Mouse (Mus musculus) left cerebral cortex, postnatal 36 days (tissue): ENCODE results near the gene Acsl1. TPM values are rescaled to one million over a fixed set of nuclear protein-coding genes. Genes with fewer than 3 reads are reported as not detected.
"Not testable (repeated sequence)": the region's sequence is repeated elsewhere in the genome, so short reads cannot be mapped to it uniquely, and the experiment has no call there.

Source experiments
- DNase-seq, 2 experiments: peaks; one replicate each; pipeline ENCODE4 v3.0.0; 2021 to 2022; ENCODE audit warnings: low spot score in 2 of 2, mixed read lengths in 1 of 2
- intact Hi-C: fragments of 180-260 bp; cut with DNase I; formaldehyde crosslinking; loops from one replicate; pipeline ENCODE4 v1.15.1; 2025
- total RNA-seq, 2 experiments: library from RNA; stranded (reverse); gene quantifications; 2 replicates each; pipeline ENCODE4 v1.2.3; 2021

Acsl1 gene
- total RNA-seq, 2 experiments from 2014 or later: 42.6 to 52.0 TPM

DNA sequence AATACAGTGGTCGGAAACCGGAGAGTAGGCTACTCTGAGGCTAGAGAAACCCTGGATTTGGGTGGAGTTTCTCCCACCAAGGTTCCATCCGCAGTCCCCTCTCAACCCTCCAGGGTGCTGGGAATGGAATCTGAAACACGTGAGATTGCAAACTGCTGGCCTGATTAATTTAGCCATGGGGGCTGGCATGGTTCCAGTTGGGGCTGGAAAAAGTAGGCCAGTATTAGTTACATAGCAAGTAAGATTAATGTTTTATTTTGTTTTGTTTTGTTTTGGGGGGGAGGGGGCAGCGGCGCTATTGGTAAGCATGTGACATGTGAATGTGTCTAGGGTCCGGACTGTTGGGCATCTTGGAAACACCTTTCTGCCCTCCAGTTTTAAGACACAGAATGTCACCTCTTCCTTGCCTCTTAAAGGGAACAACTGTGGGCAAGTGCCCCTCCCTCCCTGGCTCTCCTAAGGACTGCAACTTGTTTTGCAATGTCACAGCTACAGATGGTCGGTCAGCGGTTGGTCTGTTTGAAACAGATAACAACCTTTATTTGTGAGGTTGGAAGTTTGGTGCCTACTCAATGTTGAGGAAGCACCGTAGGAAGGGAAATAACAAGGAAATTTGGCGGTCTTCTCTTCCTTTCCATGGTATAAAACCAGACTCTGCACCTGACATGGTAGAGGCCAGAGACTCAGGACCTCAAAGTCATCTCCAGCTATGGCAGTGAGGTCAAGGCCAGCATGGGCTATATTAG, 75.8 kb downstream of the Acsl1 start:
- no peak for DNase-seq
- intact Hi-C loops: loop anchor here (1.0 to 5.0 kb wide), 3 partner anchors 149 to 304 kb away; no protein-coding TSS in a partner anchor

DNA sequence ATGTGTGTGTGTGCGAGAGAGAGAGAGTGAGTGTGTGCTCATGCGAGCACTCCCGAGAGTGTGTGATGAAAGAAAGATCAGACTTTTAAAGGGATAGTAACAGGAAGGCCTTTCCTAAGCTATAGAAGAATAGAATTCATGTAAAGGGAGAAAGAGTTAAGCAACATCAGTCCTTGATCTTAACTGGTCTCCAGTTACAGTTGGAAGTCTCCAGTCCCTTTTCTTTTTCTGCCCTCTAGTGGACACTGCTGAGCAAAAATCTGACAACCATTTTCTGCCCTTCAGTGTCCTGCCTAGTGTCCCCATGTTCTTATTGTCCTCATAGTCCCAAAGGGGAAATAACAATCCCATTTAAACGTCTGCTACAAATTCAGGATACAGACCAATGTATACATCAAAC, 76.4 kb downstream of the Acsl1 start:
- intact Hi-C loops: loop anchor here (1.0 to 5.0 kb wide), 3 partner anchors 150 to 305 kb away; no protein-coding TSS in a partner anchor

DNA sequence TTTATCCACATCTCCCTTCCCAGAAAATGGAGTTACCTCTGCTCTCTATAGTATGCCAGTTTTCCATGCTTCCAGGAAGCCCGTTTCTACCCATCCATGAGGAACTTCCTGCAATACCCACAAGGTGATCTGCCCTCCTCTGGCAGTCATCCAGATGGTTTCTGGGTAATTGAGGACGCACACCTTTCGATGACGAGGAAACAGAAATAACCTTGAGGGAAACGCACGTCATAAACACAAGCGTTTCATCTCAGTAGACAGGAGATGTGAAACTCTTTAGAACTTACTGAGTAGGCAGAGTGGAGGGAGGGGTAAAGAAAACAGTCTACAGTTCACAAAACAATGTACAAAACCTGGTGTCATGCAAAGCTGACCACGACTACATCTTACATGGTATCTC, 79.2 kb downstream of the Acsl1 start:
- intact Hi-C loops: loop anchor here (5.0 to 10.0 kb wide), 2 partner anchors 67 to 405 kb away; partner anchors contain the start of genes Casp3 and Primpol

More for the DNA sequence above, 76.4 kb downstream of the Acsl1 start:
- DNase-seq: no peak

DNA sequence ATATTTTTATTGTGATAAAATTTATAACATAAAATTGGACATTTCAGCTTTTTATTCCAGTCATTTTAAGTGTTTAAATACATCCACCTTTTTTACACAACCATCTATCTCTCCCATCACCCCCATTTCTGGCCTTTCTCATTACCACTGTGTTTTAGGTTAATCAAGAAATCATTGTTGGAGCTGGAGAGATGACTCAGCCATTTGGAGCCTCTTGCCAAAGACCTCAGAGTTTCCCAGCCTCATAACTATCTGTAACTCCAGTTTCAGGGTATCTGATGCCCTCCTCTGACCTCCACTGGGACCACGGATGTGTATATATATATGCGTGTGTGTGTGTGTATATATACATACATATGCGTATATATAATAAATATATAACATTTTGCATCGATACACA, 80.2 kb downstream of the Acsl1 start:
- DNase-seq: no peak
- intact Hi-C loops: loop anchor here (5.0 to 10.0 kb wide), 2 partner anchors 66 to 404 kb away; partner anchors contain the start of genes Casp3 and Primpol

More for the DNA sequence above, 79.2 kb downstream of the Acsl1 start:
- no peak for DNase-seq

DNA sequence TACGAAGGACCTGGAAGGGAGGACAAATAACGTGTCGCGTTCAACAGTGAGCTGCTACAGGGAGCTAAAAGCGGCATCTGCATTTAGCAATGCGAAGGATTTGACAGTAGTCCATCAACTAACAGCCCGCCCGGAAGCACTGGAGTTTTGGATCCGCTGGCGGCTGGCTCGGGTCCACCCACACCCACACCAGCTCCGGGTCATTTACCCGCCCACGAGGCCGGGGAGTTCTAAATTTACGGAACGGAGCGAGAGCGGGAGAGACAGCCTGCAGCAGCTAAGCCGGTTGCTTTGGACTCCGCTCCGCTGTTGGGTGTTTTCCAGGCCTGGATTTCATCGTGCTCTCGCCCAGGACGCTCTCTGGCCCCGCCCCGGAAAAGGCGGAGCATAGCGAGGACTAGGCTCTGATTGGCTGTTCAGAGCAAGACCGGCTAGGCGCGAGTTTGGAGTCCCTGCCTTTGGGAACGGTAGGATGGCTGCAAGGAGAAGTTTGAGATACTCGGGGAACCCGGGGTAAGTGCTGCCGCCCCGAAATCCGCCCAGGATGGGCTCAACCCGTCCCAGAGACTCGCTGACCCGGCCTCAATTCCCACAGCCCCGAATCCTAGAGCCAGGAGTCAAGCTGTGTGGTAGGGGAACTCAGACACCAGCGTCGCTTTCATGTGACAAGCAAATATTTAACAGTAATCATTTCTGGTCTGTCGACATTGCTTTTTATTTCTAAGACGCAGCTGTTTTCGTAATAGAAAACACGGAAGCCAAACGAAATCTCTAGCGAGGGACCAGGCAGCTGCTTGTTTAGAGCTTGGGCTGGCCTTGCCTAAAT, 81.0 kb downstream of the Acsl1 start, which contains the start of gene Cenpu:
Cenpu (plus strand) TSS at position 414 of the 826 bp plus-strand sequence.
- peak; percentile 100 for DNase-seq
- intact Hi-C loops: loop anchor here (5.0 to 10.0 kb wide), 2 partner anchors 65 to 403 kb away; partner anchors contain the start of genes Casp3 and Primpol

DNA sequence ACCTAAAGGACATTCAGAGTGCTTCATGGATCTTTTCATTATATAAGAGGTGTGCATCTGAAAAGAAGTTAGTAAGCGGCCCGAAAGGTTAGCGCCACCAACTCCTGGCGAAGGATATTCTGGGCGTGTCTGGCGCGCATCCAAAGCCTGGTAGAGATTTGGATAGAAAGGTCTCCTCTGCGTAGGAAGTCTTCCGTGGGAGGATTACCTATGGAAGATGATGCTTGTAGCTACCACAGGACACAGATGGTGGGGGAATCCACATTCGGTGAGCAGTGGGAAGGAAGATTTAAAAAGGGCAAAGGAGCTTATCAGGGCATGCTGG, 81.6 kb downstream of the Acsl1 start:
- DNase-seq: no peak
- intact Hi-C loops: loop anchor here (5.0 to 10.0 kb wide), 2 partner anchors 65 to 402 kb away; partner anchors contain the start of genes Casp3 and Primpol

- no peak for DNase-seq
- intact Hi-C loops: loop anchor here (10.0 kb wide), 1 partner anchor 395 kb away; no protein-coding TSS in a partner anchor
Measured at GRCm38 (mm10) chr8:46559428-46559827, 88.6 kb downstream of the Acsl1 start.

DNA sequence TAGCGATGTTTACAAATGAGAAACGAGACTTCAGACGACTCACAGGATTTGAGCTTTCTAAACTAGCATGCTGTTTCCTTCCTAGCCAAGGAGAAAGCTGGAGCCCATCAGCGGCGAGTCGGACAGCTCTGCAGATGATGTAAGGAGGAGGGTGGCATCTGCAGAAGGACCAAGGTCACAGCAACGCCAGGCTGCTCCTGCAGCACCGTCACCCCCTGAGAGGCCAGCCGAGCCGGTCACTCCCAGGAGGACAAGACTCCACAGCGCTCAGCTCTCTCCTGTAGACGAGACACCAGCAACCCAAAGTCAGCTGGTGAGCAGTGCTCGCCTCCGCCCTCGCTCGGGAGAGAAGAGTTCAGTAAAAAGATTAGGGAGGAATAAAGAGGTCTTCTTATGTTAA, 91.5 kb downstream of the Acsl1 start:
- intact Hi-C loops: no loop called here
- no peak for DNase-seq

GRCm38 (mm10) chr8:46566914-46567529, 96.2 kb downstream of the Acsl1 start:
- intact Hi-C loops: loop anchor here (2.0 kb wide), 1 partner anchor 50 kb away; the partner anchor contains the start of genes Casp3 and Primpol
- peak; percentile 84 to 85 for DNase-seq

GRCm38 (mm10) chr8:46567946-46568345, 97.1 kb downstream of the Acsl1 start:
- intact Hi-C loops: loop anchor here (2.0 kb wide), 1 partner anchor 49 kb away; the partner anchor contains the start of genes Casp3 and Primpol
- DNase-seq: peak; percentile 30 to 35

- intact Hi-C loops: no loop called here
- no peak for DNase-seq
Measured at GRCm38 (mm10) chr8:46568942-46569341, 98.1 kb downstream of the Acsl1 start.

DNA sequence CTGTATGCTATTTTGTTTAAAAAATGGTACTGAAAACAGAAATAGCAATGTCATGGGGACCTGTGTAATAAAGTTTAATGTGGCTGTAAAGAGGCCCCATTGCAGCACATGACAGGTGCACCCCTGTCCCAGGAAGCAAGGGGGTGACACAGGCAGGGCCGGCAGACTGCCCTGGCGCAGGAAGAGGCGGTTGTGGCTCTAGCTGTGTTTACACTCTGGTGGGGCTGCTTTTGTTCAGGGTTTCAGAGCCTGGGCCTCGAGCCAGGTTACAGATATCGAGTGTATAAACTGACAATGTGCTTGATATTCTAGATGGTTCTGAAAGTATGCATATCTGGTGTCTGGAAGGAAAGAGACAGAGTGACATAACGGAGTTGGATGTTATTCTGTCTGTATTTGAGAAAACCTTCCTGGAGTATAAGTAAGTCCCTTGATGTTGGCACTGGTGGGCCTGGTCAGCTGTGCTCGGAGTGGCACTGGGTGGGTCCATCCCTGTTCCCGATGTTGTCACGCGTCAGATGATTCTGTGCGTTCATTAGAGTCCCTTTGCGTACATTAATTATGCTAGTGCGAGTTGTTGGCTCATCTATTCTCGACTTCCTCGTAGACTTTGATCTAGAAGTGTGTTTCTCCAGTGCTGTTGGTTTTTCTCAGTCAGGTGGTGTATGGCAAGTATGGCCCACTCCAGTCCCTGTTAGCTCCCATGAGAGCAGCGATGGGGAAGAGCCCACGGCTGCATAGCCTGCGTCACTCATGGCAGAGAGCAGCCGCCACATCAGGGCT, 99.0 kb downstream of the Acsl1 start:
- intact Hi-C loops: no loop called here

DNA sequence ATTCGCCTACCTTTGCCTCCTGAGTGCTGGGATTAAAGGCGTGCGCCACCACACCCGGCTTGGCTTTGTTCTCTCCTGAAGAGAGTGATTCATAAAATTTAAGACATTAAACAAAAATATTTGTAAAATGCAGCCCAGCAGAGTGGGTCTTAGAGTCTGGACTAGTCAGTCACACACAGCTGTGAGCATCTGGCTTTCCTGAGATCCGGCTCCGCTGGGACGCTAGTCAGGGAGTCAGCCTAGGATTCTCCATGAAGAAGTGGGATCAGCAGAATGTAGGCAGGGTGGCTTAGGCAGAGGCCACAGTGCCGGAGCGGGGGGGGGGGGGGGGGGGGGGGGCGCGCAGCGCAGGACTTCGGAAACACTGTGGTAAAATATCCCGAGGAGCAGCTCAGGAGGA, 99.8 kb downstream of the Acsl1 start:
- DNase-seq: no peak
- intact Hi-C loops: no loop called here

More for the DNA sequence above, 99.0 kb downstream of the Acsl1 start:
- no peak for DNase-seq

DNA sequence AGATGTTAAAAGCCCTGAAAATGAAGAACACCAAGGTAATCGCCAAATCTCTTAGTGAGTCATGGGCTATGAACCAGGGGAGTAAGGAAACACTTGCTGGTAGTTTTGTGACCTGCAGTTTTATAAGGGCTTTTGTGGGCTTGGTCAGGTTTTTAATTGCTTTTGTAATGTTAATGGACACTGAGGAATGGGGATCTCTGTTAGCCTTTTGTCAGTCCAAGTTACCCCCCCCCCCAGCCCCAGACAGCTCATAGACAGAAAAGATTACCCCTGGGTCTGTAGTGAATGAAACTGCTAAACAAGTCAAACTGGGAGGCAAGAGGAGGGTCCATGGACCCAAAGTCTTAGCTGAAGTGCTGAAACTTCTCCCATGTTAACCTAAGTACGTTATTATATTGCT, 102.6 kb downstream of the Acsl1 start:
- intact Hi-C loops: no loop called here

DNA sequence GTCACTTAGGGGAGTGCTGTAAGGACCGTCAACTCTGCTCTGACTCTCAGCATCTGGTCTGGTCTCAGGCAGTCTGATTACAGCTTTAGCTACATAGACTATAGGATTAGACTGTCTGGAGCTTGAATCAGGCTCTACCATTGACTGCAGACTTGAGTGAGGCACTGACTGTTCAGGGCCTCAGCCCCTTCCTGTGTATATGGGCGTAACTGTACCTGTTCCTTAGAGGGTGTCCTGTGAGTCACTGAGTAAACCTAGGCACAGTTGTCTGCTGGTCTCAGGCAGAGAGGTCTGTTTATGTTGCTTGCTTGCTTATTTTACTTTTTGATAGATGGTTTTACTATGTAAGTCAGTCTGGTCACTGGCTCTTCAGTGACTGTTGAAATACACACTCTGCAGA, 103.1 kb downstream of the Acsl1 start:
- intact Hi-C loops: no loop called here
- no peak for DNase-seq

More for the DNA sequence above, 102.6 kb downstream of the Acsl1 start:
- no peak for DNase-seq

DNA sequence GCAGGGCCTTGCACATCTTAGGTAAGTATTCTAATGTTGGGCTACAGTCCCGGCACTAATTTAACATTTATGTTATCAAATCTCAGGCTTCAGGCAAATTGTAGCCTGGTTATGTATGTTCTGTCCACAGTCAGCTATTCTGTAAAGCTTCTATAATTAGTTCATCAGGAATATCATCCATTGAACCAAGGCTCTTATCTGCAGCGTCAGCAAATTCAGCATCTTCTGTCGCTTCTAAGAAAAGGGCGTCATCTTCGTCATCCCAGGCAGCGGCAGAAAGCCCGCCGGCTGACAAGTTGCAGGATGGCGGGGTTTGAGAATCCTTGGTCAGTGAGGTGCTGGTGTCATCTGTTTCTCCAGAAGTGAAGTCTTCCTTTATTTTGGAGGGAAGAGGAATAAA, 108.0 kb downstream of the Acsl1 start:
- intact Hi-C loops: no loop called here
- no peak for DNase-seq

- DNase-seq, intact Hi-C loops: not testable (repeated sequence)
Measured at GRCm38 (mm10) chr8:46584328-46584727, 113.5 kb downstream of the Acsl1 start.

DNA sequence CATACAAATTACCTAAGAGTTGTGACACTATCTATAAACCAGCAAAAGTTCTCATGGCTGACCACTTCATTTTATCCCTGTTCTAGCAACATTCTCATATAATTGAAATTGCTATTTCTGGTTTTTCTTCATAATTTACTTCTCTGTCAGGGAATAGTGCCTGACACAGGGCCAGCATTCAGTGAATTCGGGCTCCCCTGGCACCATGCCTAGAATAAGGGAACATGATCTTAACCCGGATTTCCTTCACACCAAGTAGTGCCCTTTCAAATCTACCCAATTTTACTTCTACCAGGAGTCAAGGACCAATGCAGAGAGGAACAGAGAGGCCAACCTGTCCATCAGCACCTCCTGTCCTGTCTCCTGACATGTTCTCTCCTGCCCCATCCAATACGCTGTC, 114.7 kb downstream of the Acsl1 start:
- no peak for DNase-seq
- intact Hi-C loops: no loop called here
